Mouse (Mus musculus): ENCODE measurements at regions not wholly inside any gene's neighbourhood (a gene's known extent, or its start where the extent isn't known, plus 50 kb on each side); places are given as distances from the start of the nearest gene placed in this dataset.

- no peak for DNase-seq (ENCODE audit: low spot score in 2 of 2)
Observed at GRCm38 (mm10) chr12:99643016-99643415, 79.6 kb upstream of the Foxn3 start.

- DNase-seq (ENCODE audit: low spot score in 2 of 2) = peak; percentile 67 to 69
Observed at GRCm38 (mm10) chr12:99642131-99642895, 78.9 kb upstream of the Foxn3 start.

DNA sequence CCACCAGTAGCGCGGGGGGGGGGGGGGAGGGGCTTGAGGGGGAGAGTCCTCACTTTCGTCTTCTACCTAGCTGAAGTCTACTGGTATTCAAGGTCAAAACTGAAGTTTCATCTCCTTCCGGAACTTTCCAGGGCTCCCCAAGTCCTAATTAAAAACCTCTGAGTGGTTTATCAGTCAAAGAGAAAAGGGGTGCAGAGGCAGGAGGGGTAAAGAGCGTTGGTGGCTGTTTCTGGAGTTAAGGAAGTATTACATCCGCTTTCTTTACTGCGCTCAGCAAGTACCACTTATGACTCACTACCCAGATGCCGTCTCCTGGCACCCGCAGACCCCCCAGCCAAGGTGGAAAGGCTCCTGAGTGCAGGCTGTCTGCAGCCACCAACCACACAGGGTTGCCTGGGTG, 77.9 kb upstream of the Foxn3 start:
- peak; percentile 77 for DNase-seq (ENCODE audit: low spot score in 2 of 2)

DNA sequence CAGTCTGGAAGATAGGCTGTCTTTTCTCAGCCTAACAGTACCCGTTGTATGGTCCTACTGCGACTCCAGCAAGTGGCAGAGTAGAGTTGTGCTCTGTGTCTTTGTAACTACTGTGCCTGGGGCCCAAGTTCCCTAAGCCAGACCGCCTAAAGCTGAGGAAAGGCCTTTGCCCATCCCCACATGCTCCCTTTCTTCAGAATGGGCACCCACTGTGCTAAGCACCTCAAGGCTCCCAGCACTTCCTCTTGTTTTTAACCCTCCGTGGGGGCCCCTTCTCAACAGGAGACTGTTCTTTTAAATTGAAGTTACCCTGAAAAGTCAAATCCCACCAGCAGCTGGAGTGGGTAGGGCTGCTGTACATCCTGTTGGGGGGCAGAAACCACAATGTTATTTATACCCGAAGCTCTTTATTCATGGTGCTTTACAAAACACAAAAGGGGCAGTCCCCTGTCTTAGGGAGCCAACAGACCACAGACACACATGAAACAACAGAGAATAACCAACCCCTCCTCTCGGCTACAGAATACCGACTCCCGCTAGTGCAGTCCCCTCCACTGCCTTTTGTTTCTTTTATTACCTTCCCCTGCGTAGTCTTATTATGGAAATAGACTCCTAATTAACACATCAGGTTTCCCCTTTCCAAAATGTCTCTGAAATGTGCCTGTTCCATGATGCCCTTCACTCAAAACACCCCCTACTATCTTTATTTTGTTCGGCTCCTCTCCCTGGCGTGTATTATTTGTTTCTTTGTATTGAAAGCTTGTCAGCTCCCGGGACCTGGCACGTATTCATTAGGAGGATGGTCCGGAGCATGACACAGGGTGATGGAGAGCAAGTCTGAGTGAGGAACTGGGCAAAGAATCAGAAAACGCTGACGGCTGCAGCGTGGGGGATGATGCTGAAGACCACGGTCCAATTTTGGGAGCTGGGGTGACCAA, 77.1 kb upstream of the Foxn3 start:
- DNase-seq (ENCODE audit: low spot score in 2 of 2) = peak; percentile 87 to 91

DNA sequence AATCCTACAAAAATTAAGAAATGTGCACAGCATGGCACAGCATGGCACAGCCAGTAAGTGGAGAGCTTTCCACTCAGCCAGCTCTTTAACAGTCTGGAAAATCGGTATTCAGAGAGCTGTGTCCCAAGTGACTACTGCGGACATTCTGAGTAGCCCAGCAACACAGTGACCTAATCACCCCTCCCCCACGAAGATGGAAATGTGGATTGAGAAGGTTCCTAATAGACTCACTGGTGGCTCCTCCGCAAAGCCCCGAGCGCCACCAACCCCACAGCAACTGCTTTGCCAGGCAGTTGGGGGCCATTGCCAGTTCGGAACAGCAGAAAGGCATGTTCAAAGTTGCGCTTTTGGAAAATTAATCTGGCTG, 76.4 kb upstream of the Foxn3 start:
- peak in 1 of 2 experiments; percentile 42 for DNase-seq (ENCODE audit: low spot score in 2 of 2)

DNA sequence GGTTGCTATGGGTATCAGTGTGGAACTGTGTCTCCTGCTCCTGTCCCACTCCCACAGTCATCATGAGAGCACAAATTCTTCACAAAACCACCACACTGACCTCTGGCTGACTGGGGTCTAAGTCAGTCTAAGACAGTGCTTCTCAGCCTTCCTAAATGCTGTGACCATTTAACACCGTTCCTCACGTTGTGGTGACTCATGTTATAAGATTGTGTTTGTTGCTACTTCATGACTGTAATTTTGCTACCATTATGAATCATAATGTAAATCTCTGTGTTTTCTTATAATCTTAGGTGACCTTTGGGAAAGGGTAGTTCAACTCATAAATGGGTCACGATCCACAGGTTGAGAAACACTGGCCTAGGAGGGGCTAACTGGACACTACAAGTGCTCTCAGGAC, 75.7 kb upstream of the Foxn3 start:
- DNase-seq (ENCODE audit: low spot score in 2 of 2) = no peak

- DNase-seq (ENCODE audit: low spot score in 2 of 2) = no peak
Observed at GRCm38 (mm10) chr12:99637986-99638385, 74.6 kb upstream of the Foxn3 start.

DNA sequence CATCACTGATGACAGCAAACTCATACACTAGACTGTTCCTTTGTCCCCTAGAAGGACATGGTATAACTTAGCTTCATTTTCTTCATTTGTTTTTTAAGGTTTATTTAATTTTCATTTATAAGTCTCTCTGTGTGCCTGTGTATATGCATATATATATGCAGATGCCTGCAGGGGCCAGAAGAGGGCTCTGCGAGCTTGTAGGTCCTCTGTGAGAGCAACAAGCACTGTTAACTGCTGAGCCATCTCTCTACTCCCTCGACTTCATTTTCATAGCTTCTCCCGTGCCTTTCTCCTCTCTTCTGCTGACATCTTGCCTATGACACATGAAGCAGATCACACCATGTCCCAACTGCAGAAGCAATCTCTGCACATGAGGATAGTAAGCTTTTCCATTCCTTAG, 72.9 kb upstream of the Foxn3 start:
- DNase-seq (ENCODE audit: low spot score in 2 of 2) = no peak

GRCm38 (mm10) chr12:99635361-99635760, 72.0 kb upstream of the Foxn3 start:
- DNase-seq (ENCODE audit: low spot score in 2 of 2) = no peak

DNA sequence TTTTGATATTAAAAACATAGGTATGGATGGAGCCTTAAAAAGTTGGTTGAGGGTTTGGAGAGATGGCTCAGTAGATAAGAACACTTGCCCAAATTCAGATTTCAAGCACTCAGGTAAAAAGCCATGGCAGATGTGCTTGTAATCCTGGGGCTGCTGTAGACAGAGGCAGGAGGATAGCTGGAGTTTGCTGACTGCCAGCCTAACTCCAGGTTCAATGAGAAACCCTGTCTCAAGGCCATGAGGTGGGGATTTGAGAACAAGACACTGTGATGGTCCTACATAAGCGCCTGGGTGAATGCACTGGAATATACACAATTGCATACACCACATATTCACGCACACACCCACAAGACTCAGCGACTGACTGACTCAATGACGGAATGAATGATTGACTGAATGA, 71.3 kb upstream of the Foxn3 start:
- DNase-seq (ENCODE audit: low spot score in 2 of 2) = no peak

DNA sequence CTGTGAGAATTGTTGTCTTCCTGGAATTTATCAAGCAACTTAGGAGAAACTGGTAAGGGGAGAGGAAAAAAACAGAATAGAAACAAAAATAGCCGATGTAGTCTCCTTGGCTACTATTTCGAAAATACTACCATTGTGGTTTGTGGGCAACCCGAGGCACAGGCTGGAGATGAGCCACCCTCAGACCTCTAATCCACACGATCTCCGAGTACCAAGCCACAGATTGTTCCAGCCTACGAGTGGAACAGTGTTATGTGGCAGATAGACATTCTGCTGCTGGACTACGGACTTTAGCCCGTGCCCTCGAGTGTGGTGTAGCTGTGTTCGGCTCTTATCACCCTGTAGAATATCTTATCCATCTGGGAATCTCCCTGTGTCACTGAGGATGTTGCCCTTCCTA, 70.3 kb upstream of the Foxn3 start:
- DNase-seq (ENCODE audit: low spot score in 2 of 2) = no peak

- DNase-seq (ENCODE audit: low spot score in 2 of 2) = no peak
Observed at GRCm38 (mm10) chr12:99632988-99633387, 69.6 kb upstream of the Foxn3 start.

- no peak for DNase-seq (ENCODE audit: low spot score in 2 of 2)
Observed at GRCm38 (mm10) chr12:99629606-99630005, 66.2 kb upstream of the Foxn3 start.

- no peak for DNase-seq (ENCODE audit: low spot score in 2 of 2)
Observed at GRCm38 (mm10) chr12:99628421-99628820, 65.0 kb upstream of the Foxn3 start.

- DNase-seq (ENCODE audit: low spot score in 2 of 2) = peak; percentile 94 to 97
Observed at GRCm38 (mm10) chr12:99627898-99628231, 64.5 kb upstream of the Foxn3 start.

DNA sequence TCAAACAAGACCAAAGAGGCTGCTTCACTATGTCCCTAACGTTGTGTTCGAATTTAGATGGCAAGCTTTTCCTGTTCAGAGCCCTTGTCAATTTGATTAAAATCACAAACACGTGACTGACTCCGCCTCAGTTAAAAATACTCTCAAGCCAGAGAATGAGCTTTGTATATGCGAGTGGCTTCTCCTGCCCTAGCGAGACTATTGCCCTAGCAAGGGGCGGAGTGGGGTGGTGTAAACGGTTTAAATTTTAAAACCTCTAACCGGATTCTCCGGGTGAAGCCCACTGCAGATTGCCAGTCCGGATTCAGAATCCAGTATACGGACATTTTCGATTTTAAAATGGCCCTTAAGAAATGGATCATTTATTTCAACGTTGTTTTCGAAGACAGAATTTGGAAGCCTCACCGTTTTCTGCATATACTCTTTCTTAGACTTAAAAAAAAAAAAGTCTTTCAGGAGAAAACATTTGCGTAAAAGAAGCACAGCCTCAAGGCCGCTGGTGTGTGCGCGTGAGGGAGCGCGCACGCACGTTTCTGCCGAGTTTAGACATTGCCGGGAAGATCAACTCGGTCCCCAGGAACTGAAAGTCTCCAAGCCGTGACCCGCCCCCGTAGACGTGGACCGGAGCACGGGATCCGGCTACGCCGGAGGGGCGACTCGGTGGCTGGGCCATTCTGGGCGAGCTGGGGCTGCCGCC, 64.0 kb upstream of the Foxn3 start:
- DNase-seq (ENCODE audit: low spot score in 2 of 2) = peak; percentile 52 to 58

DNA sequence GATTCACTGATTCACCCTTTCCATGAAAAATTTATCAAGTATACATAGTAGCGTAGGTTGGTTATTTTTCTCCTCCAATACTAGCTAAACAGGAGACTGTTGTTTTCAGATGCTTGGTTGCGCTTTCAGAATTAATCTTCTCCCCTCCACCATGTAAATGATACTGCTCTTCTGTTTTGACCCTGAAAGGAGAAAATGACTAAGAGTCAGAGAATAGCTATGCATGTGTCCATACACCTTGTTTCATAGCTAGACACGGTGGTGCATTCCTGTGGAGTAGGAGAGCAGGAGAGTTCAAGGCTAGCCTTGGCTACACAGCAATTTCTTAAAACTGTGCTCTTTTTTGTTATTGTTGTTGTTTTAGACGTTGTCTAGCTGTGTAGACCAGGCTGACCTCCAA, 62.8 kb upstream of the Foxn3 start:
- DNase-seq (ENCODE audit: low spot score in 2 of 2) = no peak

GRCm38 (mm10) chr12:99625094-99625493, 61.7 kb upstream of the Foxn3 start:
- no peak for DNase-seq (ENCODE audit: low spot score in 2 of 2)

DNA sequence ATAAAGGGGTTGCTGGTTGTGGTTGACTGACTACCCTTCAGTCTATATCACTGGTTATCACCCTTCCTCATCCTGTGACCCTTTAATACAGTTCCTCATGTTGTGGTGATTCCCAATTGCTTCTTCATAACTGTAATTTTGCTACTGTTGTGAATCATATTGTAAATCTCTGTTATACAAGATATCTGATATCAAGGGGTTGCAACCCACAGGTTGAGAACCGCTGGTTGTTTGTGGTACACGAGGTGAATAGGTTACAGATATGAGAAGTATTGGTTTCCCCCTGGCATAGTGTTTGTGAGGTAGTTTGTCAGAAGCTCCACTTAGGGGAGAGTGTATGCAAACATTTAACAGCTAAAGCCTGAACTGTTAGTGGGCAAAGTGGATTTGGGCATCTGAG, 58.9 kb upstream of the Foxn3 start:
- no peak for DNase-seq (ENCODE audit: low spot score in 2 of 2)

DNA sequence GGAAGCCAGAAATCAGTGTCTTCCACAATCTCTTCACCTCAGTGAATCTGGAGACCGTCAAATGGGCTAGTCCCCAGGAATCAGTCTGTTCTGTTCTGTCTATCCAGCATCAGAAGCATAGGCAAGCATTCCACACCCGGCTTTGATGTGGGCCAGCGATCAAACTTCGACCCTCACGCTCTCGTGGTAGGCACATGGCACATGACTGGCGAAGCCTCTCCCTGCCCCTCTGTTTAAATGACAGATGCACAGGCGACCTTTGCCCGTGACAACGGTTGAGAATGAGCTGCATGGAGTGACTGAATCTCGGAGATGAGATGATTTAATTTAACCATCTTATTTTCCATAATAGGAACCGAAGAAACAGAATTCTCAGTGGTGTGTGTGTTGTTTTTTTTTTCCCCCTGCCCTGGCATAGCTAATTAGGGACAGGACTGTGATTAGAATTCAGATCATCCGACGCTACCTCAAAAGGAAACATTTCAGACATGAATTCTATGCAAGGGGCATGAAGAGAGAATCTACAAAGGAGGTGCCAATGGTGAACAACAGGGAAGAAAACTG, 53.9 kb upstream of the Foxn3 start:
- no peak for DNase-seq (ENCODE audit: low spot score in 2 of 2)

GRCm38 (mm10) chr12:99614420-99614819, 51.0 kb upstream of the Foxn3 start:
- no peak for DNase-seq (ENCODE audit: low spot score in 2 of 2)
